Mouse (Mus musculus) C2C12 (cell line): Measurements from ENCODE around the gene Fntb. TPM values are rescaled to one million over a fixed set of nuclear protein-coding genes. Genes with fewer than 3 reads are reported as not detected.

Experiments used
- H3K27me3 ChIP-seq: one replicate; pipeline ENCODE4 v1.6.1; 2011; ENCODE audit not compliant: control insufficient read depth, insufficient read depth, insufficient read length
- H3K36me3 ChIP-seq: one replicate; pipeline ENCODE4 v1.6.1; 2011; ENCODE audit not compliant: control insufficient read depth, insufficient read depth
- H3K4me3 ChIP-seq: one replicate; pipeline ENCODE4 v1.5.1; 2011; ENCODE audit warnings: mild to moderate bottlenecking, control low read depth; ENCODE audit not compliant: poor library complexity, insufficient read depth, severe bottlenecking
- H3K79me2 ChIP-seq: one replicate; pipeline ENCODE4 v1.6.1; 2011; ENCODE audit not compliant: control insufficient read depth, insufficient read depth
- H3K79me3 ChIP-seq: one replicate; pipeline ENCODE4 v1.6.1; 2011; ENCODE audit warnings: low read depth, control low read depth
- H3ac ChIP-seq: one replicate; pipeline ENCODE3; 2011; ENCODE audit warnings: low read depth; ENCODE audit not compliant: control insufficient read depth, insufficient read length
- CEBPB ChIP-seq: IDR thresholded peaks from one replicate; pipeline ENCODE4 v1.6.1; 2011; ENCODE audit warnings: low read depth, mild to moderate bottlenecking, control low read depth, moderate library complexity
- CTCF ChIP-seq: IDR thresholded peaks from one replicate; pipeline ENCODE4 v1.5.1; 2011; ENCODE audit not compliant: control insufficient read depth, insufficient read depth, insufficient read length
- FOSL1 ChIP-seq: IDR thresholded peaks from one replicate; pipeline ENCODE4 v1.8.0; 2011; ENCODE audit warnings: mild to moderate bottlenecking, low read length; ENCODE audit not compliant: poor library complexity, insufficient read depth, severe bottlenecking
- MAX ChIP-seq: IDR thresholded peaks from one replicate; pipeline ENCODE4 v1.6.1; 2011; ENCODE audit warnings: mild to moderate bottlenecking, control low read depth
- MYOD1 ChIP-seq: IDR thresholded peaks from one replicate; pipeline ENCODE4 v1.6.1; 2011; ENCODE audit warnings: low read depth; ENCODE audit not compliant: control insufficient read depth, insufficient read length
- MYOG ChIP-seq: IDR thresholded peaks from one replicate; pipeline ENCODE4 v1.6.1; 2011; ENCODE audit not compliant: control insufficient read depth, insufficient read length; ENCODE audit errors: extremely low read depth
- USF1 ChIP-seq: IDR thresholded peaks from one replicate; pipeline ENCODE4 v1.6.1; 2011; ENCODE audit warnings: low read depth, mild to moderate bottlenecking, control low read depth, moderate library complexity
- polyA plus RNA-seq: library from polyadenylated mRNA; unstranded; fragments of >200 nt; fragmentation: generic; extraction: Trizol; gene quantifications from one replicate; pipeline ENCODE4 v1.2.1, GENCODE M21; 2012; ENCODE audit warnings: missing spikeins

Fntb gene
- polyA plus RNA-seq, 1 experiment, result 19.6 TPM

DNA sequence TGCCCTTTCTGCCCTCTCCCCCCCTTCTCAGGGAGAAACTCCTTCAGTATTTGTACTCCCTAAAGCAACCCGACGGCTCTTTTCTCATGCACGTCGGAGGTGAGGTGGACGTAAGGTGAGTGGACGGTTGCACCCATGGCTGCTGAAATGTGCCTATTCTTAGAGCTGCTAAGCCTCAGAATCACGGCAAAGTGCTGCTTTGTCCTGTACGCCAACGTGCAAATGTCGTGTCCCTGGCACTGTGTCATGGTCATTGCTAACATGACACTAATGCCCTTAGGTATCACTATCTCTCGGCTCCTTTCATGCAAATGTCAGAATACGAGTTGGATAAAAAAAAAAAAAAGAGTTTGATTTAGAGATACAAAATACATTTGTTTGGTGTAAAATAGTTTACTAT lies 122.6 kb downstream of the Fntb start:
- Histone ChIP-seq H3K79me3 (no peaks in the 10 kb centered on the region), H3K79me2 (no peaks in the 10 kb centered on the region), H3K36me3 (no peaks in the 10 kb centered on the region), H3K4me3 (no peak overlapping the region), H3K27me3 (no peaks in the 10 kb centered on the region), H3ac (no peak overlapping the region)
- TF ChIP-seq CTCF, result no peak
- TF ChIP-seq MYOD1, result no peak
- TF ChIP-seq CEBPB, result no peak
- no peak for TF ChIP-seq FOSL1
- no peak for TF ChIP-seq USF1
- TF ChIP-seq MAX, result no peak
- TF ChIP-seq MYOG, result no peak

DNA sequence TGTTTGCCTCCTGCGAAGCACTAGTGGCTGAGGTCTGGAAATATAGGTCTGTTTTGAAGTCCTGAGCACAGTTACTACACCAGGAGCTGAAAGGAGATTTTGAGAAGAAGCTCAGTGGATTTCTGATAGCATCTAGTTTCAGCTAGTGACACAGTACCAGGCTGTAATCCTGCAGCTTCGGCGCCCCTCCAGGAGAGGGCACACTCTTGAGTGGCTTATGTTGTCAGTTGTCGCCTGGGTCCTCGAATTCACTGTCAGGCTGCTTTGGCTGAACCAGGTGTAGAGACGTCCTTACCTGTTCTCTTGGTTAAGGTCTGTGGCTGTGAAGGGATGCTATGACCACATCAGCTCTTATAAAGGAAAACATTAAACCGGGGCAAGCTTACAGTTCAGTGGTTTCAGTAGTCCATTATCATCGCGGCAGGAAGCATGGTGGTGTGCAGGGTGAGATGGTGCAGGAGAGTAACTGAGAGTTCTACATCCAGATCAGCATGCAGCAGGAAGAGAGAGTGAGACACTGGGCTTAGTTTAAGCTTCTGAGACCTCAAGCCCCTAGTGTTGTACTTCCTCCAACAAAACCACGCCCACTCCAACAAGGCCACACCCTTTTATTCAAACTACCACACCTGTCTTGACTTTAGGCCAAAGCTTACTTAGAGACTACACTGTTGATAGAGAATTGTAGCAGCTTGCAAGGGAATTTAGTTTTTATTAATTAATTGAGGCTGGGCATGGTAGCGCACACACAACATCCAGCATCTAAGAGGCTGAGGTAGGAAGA lies 124.2 kb downstream of the Fntb start:
- TF ChIP-seq FOSL1 (no peak), MYOG (no peak), CTCF (no peak), USF1 (no peak), MAX (no peak), CEBPB (no peak), MYOD1 (no peak)
- Histone ChIP-seq H3K4me3 (no peak overlapping the region), H3ac (no peak overlapping the region), H3K79me2 (no peaks in the 10 kb centered on the region), H3K36me3 (no peaks in the 10 kb centered on the region), H3K79me3 (no peaks in the 10 kb centered on the region), H3K27me3 (no peaks in the 10 kb centered on the region)

DNA sequence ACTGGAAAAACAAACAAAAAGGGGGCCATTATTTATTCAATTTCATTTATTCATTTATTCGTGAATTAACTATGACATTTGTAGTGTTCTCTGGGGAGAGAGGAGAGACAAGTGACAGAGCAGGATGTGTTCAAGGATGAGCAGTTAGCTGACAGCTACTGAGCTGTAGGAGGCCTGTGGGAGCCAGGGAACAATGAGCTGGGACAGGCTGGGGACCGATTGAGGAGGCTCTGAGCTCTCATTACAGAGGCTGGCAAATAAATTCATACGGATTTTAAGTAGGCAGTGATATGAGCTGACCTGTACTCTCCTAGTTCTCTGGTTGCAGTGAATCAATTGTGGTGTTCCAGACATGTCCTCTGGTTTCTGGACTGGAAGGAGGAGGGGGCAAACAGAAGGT lies 125.8 kb downstream of the Fntb start:
- H3K27me3 ChIP-seq, result no peaks in the 10 kb centered on the region
- H3K36me3 ChIP-seq, result no peaks in the 10 kb centered on the region
- no peaks in the 10 kb centered on the region for H3K79me3 ChIP-seq
- TF ChIP-seq FOSL1 (no peak), MYOG (no peak), CEBPB (no peak), USF1 (no peak), MYOD1 (no peak), MAX (no peak), CTCF (no peak)
- no peak overlapping the region for H3K4me3 ChIP-seq
- no peaks in the 10 kb centered on the region for H3K79me2 ChIP-seq
- no peak overlapping the region for H3ac ChIP-seq

DNA sequence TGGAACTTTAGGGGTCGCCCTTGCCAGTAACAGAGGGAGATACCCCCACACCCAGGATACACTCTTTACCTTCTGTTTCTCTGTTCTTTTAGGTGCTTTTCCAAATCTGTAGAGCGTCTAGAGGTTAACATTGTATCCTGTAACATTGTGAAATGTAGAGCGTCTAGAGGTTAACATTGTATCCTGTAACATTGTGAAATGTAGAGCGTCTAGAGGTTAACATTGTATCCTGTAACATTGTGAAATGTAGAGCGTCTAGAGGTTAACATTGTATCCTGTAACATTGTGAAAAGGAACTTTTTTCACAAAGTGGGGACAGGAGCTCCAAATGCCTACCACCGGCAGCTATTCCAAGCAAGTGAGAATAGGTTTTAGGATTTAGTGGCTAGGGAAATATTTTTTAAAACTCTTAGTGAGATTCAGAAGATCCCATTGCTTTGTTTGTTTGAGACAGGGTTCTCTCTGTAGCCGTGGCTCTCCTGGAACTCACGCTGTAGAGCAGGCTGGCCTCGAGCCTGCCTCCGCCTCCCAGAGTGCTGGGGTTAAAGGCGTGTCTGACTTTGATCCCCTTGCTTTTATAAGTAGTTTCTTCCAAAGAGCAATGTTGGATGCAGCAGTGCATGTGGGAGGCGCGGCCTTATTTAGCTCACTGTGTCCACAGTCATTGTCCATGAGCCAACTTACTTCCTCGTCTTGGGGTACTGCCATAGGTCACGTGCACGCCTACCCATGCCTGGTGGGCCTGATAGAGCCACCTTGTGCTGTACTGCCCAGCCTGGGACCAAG lies 127.7 kb downstream of the Fntb start:
- no peaks in the 10 kb centered on the region for H3K79me3 ChIP-seq
- H3K27me3 ChIP-seq, result no peaks in the 10 kb centered on the region
- H3K4me3 ChIP-seq, result no peak overlapping the region
- H3K36me3 ChIP-seq, result no peaks in the 10 kb centered on the region
- H3K79me2 ChIP-seq, result no peaks in the 10 kb centered on the region
- TF ChIP-seq FOSL1 (no peak), MAX (no peak), CTCF (no peak), CEBPB (no peak), USF1 (no peak), MYOD1 (no peak), MYOG (no peak)
- no peak overlapping the region for H3ac ChIP-seq

DNA sequence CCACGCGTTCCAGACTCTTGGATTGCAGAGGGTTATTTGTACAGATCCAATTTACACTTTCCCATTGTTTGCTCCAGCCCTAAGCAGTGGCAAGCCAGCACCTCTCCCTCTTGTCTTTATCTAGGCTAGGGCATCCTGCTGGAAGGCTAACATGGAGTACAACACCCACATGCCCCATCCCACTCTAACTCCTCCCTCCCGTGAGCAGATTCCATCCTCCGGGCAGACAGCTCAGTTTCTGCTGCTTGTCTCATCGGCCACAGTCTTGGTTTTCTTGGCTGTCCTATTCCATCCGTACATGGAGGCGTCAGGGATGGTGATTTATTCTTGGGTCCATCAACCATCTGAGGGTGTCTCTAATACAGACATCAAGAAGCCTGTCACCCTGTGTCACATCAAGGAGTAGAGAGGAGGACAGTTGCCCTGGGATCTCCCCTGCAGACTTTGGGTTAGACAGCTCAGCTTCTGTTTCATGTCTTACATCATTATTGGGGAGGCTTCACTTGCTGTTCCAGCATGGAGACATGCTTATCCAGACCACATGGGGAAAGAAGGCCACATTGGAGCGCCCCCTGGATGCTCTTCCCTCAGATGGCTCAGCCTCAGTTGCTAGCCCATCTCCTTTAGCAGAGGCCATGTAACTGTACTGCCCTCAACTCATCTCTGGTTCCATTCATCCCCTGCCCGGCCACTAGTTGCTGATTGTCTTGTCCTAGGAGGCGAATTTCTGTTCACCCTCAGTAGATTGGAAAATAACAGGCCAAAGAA lies 129.6 kb downstream of the Fntb start:
- TF ChIP-seq MAX (no peak), CEBPB (no peak), USF1 (no peak), CTCF (no peak), MYOG (no peak), FOSL1 (no peak), MYOD1 (no peak)
- no peaks in the 10 kb centered on the region for H3K79me2 ChIP-seq
- H3ac ChIP-seq, result no peak overlapping the region

More for the DNA sequence above, 129.6 kb downstream of the Fntb start:
- Histone ChIP-seq H3K27me3 (no peaks in the 10 kb centered on the region), H3K79me3 (no peaks in the 10 kb centered on the region), H3K4me3 (no peak overlapping the region), H3K36me3 (peaks cover 6% of the 10 kb centered on the region)
